Mouse (Mus musculus) T-helper 17 cell (primary cell): ENCODE data around the gene Agap3.

Source experiments
- in situ Hi-C, 2 experiments: fragments of 300-600 bp; cut with MboI, MseI; formaldehyde crosslinking; loops; 1 replicate in 1 of 2; 2 replicates in 1 of 2; pipeline ENCODE4 v1.15.1; 2025; ENCODE audit warnings: high pct_unique_total_duplicates in 2 of 2

Agap3 gene

GRCm38 (mm10) chr5:24508406-24508805, 56.4 kb downstream of the Agap3 start:
- in situ Hi-C loops, result no loop called here

GRCm38 (mm10) chr5:24510635-24511034, 58.7 kb downstream of the Agap3 start:
- in situ Hi-C loops, result no loop called here

- in situ Hi-C loops, result no loop called here
These were observed 60.3 kb downstream of the Agap3 start for GRCm38 (mm10) chr5:24512271-24512670.

- in situ Hi-C loops, result no loop called here
These were observed 69.4 kb downstream of the Agap3 start for GRCm38 (mm10) chr5:24521366-24521765.

- in situ Hi-C loops, result no loop called here
These were observed 71.8 kb downstream of the Agap3 start for GRCm38 (mm10) chr5:24523806-24524205.

- in situ Hi-C loops, result no loop called here
These were observed 72.5 kb downstream of the Agap3 start for GRCm38 (mm10) chr5:24524522-24524921.

GRCm38 (mm10) chr5:24525360-24526189, 73.6 kb downstream of the Agap3 start:
- in situ Hi-C loops, result no loop called here

GRCm38 (mm10) chr5:24526190-24526888, 74.4 kb downstream of the Agap3 start:
- in situ Hi-C loops, result no loop called here

GRCm38 (mm10) chr5:24526889-24527230, 74.9 kb downstream of the Agap3 start, which contains the start of gene Gbx1:
Gbx1 (minus strand) TSS chr5:24527202.
- in situ Hi-C loops, result no loop called here

- in situ Hi-C loops, result no loop called here
These were observed 75.8 kb downstream of the Agap3 start for GRCm38 (mm10) chr5:24527780-24528179.

- in situ Hi-C loops, result loop anchor here in 1 of 2 experiments (10.0 kb wide), 1 partner anchor 1985 kb away; no protein-coding TSS in a partner anchor
These were observed 78.2 kb downstream of the Agap3 start for GRCm38 (mm10) chr5:24530042-24530689.

GRCm38 (mm10) chr5:24533391-24533790, 81.4 kb downstream of the Agap3 start:
- in situ Hi-C loops, result loop anchor here in 1 of 2 experiments (10.0 kb wide), 1 partner anchor 1989 kb away; no protein-coding TSS in a partner anchor

GRCm38 (mm10) chr5:24534292-24534691, 82.3 kb downstream of the Agap3 start:
- in situ Hi-C loops, result loop anchor here in 1 of 2 experiments (10.0 kb wide), 1 partner anchor 1989 kb away; no protein-coding TSS in a partner anchor

- in situ Hi-C loops, result loop anchor here in 1 of 2 experiments (10.0 kb wide), 1 partner anchor 1991 kb away; no protein-coding TSS in a partner anchor
These were observed 83.8 kb downstream of the Agap3 start for GRCm38 (mm10) chr5:24535731-24536130.

GRCm38 (mm10) chr5:24536511-24536910, 84.5 kb downstream of the Agap3 start:
- in situ Hi-C loops, result loop anchor here in 1 of 2 experiments (10.0 kb wide), 1 partner anchor 1992 kb away; no protein-coding TSS in a partner anchor

GRCm38 (mm10) chr5:24537618-24538017, 85.6 kb downstream of the Agap3 start:
- in situ Hi-C loops, result loop anchor here in 1 of 2 experiments (10.0 kb wide), 1 partner anchor 1993 kb away; no protein-coding TSS in a partner anchor

- in situ Hi-C loops, result loop anchor here in 1 of 2 experiments (10.0 kb wide), 1 partner anchor 1995 kb away; no protein-coding TSS in a partner anchor
These were observed 87.8 kb downstream of the Agap3 start for GRCm38 (mm10) chr5:24539571-24540296.

GRCm38 (mm10) chr5:24540387-24541143, 88.6 kb downstream of the Agap3 start, which contains the start of gene Asb10:
Asb10 (minus strand) TSS chr5:24540978.
- in situ Hi-C loops, result no loop called here

- in situ Hi-C loops, result no loop called here
These were observed 89.2 kb downstream of the Agap3 start for GRCm38 (mm10) chr5:24541144-24541569.

GRCm38 (mm10) chr5:24542643-24543042, 90.7 kb downstream of the Agap3 start:
- in situ Hi-C loops, result no loop called here
